Mouse (Mus musculus) thymus, postnatal 10 days (tissue): ENCODE measurements around the gene Mapk14.
"Not testable (repeated sequence)": the region's sequence is repeated elsewhere in the genome, so short reads cannot be mapped to it uniquely, and the experiment has no call there.

Experiments
- DNase-seq, 2 experiments: peaks; one replicate each; pipeline ENCODE4 v3.0.0; 2021; ENCODE audit warnings: low spot score in 2 of 2

Gene Mapk14

GRCm38 (mm10) chr17:28739244-28739643 lies 48.1 kb downstream of the Mapk14 start:
- no peak for DNase-seq

DNA sequence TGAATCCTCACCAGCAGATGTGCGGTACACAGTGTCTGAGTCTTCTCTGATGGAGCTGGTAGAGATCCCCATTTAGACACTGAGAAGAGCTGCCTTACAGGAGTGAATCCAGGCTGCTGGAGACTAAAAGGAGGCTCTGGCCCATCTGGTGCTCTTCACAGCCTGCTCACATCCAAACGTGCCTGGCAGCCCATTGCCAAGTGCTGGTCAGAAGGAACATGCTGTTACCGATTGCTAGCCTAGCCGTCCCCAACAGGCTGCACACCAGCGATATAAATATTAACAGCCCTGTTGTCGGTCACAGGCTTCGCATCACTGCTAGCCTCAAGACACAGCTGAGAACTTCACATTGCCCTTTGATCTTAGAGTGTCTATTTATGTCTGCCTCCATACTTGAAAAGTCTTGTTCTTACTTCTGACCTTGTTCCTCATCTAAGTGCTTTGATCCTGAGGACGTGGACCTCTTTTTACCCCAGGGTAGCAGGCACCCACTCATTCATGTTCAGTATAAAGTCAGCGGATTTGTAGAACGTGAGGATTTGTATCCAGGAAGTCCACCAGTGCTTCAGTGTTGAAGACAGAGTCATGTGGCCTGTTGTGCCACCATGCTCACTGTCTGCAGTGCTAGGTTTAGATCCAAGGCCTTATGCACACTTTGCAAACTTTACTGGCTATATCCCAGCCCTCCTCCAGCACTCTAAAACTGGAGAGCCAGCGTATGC lies 52.2 kb downstream of the Mapk14 start:
- no peak for DNase-seq

DNA sequence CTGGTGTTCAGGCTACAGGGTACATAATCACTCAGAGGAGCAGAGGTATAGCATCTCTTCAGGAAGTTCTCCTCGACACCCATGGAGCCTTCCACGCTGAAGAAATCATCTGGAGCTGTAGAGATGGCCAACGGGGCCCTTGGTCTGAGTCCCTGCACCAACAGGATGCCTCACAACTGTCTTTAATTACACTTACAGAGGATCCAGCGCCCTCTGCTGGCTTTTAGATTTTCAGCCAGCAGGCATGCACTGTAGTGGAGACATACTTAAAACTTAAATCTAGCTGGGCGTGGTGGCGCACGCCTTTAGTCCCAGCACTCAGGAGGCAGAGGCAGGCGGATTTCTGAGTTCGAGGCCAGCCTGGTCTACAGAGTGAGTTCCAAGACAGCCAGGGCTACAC lies 52.8 kb downstream of the Mapk14 start:
- peak in 1 of 2 experiments; percentile 16 for DNase-seq

DNA sequence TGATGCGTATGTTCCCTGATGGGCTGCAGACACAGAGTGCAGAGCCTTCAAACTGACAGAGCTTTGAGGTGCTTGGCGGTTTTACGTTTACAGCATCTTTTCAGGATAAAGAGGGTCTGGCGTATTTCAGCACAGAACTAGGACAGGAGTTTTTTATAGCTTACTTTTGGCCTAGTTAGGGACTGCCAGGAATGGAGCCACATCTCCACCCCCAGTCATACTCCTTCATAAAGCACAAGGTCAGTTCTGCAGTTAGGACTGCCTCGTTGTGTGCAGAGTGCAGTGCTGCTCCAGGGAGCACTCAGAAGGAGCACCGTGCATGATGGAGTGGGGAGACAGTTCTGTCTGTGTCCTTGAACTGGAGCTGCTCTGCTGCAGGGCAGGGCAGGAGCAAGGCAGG lies 54.6 kb downstream of the Mapk14 start:
- no peak for DNase-seq

- DNase-seq: no peak
These were observed 56.9 kb downstream of the Mapk14 start for GRCm38 (mm10) chr17:28748001-28748400.

DNA sequence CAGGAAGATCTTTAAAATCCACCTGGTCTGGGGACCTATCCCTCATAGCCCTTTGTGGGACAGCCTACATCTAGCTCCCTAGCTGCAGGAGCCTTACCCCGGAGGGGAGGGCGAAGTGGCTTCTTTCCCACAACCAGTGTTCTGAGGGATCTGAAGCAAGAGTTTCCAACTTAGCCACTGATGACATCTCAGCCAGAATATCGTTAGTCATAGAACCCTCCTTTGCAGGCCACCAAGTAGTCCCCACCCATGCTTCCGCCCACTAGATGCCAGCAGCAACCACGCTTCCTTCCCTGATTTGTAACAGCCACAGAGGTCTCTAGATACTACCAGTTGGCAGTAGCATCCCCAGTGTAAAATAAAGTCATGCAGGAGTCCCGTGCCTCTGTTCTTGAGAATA lies 59.5 kb downstream of the Mapk14 start:
- DNase-seq: no peak

GRCm38 (mm10) chr17:28756447-28756846 lies 65.3 kb downstream of the Mapk14 start:
- DNase-seq: no peak

DNA sequence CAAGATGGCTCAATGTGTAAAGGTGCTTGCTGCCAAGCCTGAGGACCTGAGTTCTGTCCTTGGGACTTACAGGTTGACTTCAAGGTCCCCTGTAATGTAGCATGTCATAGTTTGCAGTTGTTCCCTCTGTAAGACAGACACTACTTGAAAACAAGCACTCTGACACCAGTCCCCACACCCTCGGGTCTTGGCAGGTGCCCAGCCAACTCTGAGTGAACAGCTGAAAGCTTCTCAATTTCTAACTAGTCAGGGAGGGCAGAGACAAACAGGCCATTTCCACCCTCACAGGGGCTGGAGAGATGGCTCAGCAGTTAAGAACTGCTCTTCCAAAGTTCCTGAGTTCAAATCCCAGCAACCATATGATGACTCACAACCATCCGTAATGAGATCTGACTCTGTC lies 66.3 kb downstream of the Mapk14 start:
- DNase-seq: no peak

- no peak for DNase-seq
These were observed 69.7 kb downstream of the Mapk14 start for GRCm38 (mm10) chr17:28760736-28761312.

DNA sequence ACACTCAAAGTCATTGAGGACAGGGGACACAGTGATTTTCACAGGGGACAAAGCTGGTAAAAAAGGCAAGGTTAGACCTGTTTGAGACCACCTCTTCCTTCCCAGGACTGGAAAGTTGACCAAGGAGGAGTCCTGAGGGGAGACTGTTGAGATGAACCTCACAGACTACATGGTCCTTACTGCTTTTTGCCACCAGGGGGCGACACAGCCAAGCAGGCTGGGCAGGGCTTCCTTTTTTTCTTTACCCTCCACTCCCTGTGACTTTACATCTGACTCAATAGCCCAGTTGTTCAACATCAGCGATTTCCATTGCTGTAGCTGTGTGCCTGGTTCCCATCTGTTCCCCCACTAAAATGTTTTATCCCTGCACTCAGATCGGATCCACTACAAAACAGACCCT lies 70.7 kb downstream of the Mapk14 start:
- peak; percentile 47 to 84 for DNase-seq

DNA sequence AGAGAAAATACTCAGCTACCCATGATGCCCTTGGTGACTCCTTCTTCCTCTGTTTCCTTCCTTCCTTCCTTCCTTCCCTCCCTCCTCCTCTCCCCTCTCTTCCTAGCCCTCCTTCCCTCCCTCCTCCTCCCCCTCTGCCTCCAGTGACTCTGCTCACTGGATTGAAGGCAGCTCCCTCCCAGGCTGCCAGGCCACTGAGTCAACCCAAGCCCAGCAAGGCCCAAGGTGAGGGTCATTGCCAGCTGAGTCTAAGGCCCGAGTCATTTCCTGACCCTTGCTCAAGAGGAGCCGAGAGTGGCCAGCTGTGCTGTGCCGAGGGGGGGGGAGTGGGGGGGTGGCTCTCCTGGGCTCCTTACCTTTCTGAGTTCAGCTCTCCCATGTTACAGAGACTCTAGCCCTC lies 75.1 kb downstream of the Mapk14 start:
- no peak for DNase-seq

- no peak for DNase-seq
These were observed 75.8 kb downstream of the Mapk14 start for GRCm38 (mm10) chr17:28766781-28767515.

GRCm38 (mm10) chr17:28769121-28769874 lies 78.2 kb downstream of the Mapk14 start, which contains the start of gene Mapk13:
Gene Mapk13, plus strand, starts transcription at chr17:28769297.
- DNase-seq: no peak

DNA sequence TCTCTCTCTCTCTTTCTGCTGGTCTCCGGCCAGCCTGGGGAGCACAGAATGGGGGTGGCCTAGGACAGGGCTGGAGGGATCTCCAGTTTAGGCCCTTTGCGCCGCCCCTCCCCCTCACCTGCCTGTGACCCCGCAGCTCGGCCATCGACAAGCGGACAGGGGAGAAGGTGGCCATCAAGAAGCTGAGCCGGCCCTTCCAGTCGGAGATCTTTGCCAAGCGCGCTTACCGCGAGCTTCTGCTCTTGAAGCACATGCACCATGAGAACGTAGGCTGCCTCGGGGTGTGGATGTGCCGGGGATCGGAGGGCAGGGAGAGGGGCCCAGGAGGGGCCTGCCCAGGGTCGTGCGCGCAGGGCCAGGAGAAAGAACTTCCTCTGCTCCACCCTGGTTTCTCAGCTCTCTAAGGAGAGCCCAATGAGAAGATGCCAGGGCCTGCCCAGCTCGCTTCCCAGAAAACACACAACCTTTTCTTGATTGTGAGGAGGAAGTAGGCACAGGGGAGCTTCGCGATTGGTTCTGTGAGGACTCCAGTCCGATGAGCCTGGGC lies 78.8 kb downstream of the Mapk14 start:
- no peak for DNase-seq

DNA sequence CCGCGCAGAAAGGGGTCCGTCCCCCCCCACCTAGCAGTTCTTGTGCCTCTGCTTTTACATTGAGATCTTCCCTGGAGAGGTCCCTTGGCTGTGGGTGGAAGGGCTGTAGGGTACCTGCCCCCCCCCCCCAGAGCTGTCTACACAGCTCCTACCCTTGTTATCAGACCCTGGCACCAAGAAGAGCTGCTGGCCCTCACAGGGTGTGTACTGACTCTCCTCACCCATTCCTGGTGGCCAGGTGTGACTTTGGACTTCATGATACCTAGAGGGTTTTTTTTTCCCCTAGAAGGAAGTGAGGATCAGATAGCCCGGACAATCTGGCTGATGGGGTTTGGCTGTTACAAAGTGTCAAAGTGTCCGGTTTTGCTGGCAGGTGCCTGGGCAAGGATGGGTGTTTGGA lies 80.2 kb downstream of the Mapk14 start:
- DNase-seq: no peak

DNA sequence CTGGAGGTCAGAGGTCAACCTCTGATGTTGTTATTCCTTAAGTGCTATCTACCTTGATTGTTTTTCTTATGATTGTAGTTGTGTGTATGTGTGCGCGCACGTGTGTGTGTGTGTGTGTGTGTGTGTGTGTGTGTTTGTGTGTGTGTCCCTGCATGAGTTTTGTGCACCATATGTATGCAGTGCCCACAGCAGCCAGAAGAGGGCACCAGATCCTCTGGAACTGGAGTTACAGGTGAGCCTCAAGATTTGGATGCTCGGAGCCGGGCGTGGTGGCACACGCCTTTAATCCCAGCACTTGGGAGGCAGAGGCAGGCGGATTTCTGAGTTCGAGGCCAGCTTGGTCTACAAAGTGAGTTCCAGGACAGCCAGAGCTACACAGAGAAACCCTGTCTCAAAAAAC lies 83.2 kb downstream of the Mapk14 start:
- DNase-seq: not testable (repeated sequence)

GRCm38 (mm10) chr17:28775161-28775560 lies 84.0 kb downstream of the Mapk14 start:
- DNase-seq: no peak

DNA sequence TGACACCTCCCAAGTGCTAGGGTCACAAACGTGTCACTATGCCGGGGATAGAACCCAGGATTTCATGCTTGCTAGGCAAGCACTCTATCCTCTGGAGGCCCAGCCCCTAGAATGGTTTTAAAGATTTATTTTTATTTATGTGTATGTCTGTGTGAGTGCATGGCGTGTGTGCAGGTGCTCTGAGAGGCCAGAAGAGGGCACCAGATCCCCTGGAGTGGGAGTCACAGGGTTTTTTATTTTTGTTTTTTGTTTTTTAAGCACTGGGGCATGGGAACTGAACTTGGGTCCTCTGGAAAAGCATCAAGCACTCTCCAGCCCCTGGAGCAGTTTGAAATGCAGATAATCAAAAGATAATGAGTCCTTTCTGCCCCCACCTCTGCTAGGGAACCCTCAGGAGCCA lies 85.7 kb downstream of the Mapk14 start:
- DNase-seq: no peak

DNA sequence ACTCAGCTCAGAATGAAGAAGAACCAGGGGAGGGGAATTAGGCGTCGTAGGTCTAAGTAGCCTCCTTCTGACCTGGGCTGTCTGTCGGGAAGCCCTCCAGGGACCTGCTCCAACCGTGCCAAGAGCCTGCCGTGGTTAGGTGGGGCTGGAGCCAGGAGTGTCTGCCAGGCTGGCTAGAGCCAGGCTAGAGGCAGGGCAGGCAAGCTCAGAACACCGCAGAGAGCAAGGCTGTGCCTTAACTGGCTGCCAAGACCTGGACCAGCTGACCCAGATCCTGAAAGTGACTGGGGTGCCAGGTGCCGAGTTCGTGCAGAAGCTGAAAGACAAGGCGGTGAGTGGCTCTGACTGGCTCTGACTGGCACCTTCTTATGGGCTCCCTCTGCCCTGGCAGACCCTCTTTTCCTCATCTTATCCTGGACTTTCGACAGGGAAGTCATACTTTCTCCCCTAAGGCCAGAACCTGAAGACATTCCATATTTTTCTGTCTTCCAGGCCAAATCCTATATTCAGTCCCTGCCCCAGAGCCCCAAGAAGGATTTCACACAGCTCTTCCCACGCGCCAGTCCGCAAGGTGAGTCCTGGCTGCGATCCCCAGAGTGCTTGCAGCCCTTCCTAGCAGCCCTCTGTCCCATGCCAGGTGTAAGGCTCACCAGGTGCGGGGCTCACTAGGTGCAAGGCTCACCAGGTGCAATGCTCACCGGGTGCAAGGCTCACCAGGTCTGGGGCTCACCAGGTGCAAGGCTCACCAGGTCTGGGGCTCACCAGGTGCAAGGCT lies 86.3 kb downstream of the Mapk14 start:
- no peak for DNase-seq

DNA sequence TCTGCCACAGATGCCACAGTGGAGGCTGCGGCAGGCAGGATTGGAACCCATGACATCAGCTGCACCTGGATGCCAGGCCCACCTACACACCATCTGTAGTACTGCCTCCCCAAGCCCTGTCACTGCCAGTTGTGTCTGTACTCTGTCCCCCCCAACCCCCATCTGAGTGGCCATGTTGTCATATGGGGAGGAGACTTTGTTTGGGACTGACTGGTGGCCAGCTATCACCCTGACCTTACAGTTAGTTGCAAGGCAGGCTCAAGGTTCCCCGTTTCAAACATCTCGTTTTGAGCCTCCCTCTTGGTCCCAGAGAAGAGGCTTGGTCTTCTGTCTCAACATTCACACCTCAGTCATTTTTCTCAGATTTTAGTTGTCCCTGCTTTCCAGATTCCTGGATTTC lies 88.6 kb downstream of the Mapk14 start:
- DNase-seq: no peak

DNA sequence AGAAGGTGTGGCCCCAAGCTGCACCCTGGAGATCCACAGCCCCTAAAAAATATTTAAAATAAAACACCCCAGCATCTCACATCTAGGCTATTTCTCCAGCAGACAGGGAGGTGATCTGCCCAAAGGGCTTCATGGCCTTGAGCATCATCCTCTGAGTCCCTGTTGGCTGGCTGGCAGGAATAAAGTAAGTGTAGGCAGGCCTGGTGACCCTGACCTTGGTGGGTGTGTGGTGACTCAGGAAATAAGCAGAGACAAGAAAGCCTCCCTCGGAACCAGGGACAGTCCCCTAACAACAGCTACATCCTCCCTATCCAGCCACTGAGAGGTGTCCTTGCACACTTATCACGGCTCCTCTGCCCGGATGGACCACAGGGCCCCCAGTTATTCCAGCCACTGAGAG lies 89.7 kb downstream of the Mapk14 start:
- DNase-seq: no peak
